Mouse (Mus musculus) cortical plate, adult 2 months (tissue): Measurements from ENCODE around the gene Dagla.

Experiments
- CTCF ChIP-seq: fragments of 200-500 bp; IDR thresholded peaks from 2 replicates; pipeline ENCODE4 v1.5.1; 2011; ENCODE audit warnings: mild to moderate bottlenecking, control low read depth, low read length; ENCODE audit not compliant: insufficient read depth; ENCODE audit errors: extremely low read depth
- POLR2A ChIP-seq: fragments of 200-500 bp; IDR thresholded peaks from 2 replicates; pipeline ENCODE4 v1.6.1; 2011; ENCODE audit warnings: mild to moderate bottlenecking, low read length, control low read depth; ENCODE audit not compliant: insufficient read depth; ENCODE audit errors: extremely low read depth

DNA sequence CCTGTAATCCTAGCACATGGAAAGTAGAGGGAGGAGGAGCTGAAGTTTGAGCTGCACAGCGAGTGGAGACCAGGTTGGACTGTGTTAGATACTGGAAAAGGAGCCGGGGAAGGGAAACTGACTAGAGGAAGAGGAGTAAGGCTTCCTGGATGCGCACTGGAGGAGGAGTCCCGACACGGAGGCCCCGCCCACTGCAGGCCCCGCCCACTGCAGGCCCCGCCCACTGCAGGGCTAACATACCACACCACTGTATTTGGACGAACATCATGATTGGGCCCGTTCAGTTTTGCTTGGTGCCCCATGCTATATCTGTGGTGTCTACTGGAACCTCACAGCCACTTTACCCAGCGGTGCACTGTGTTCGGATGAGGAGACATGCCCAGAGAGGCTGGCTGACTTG lies 41.0 kb upstream of the Dagla start:
- TF ChIP-seq CTCF (no peak), POLR2A (no peak)
